Mouse (Mus musculus): ENCODE results near the gene Fos.

DNA sequence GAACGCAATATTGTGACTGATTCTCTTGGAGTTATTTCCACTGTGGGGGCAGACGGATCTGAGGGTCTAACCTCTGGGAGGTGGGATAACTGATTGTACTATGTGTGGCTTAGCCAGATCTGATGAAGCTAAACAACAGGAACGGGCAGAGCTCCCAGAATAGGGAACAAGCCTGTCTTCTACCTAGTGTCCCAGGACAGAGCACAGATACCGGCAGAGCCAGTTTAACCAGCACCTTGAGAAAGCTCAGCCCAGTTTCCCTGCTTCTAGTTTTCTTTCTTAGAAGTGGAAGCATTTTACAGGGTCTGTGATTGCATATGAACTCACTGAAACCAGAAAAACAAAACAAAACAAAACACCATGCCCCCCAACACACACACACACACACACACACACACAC lies 13.9 kb upstream of the Fos start:
- TF ChIP-seq CTCF (IDR thresholded peaks at IDR 0.05; ENCODE audit: borderline replicate concordance, insufficient read depth, low read length) (no peak), POLR2A (IDR thresholded peaks at IDR 0.05; ENCODE audit: low read depth, low read length) (no peak)

Data from embryonic fibroblast, embryonic 13.5 days (primary cell).